Mouse (Mus musculus): ENCODE results near the gene Slf2. TPM values are rescaled to one million over a fixed set of nuclear protein-coding genes. Genes with fewer than 3 reads are reported as not detected.

Slf2 gene
- polyA plus RNA-seq, 1 experiment from 2014 or later = 35.5 TPM

DNA sequence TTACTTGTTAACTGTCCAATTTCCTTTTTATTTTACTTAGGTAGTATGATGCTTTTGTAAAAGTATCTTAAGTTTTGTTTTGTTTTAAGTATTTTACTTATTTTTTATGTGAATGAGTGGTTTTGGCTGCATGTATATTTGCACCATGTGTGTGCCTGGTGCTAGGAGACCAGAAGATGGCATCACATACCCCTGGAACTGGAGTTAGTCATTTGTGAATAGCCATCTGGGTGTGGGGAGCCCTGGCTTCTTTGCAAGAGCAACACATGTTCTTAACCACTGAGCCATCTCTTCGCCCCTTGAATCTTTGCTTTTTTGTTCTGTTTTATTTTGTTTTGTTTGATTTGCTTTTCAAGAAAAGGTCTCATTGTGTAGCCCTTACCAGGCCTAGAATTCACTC lies 2.2 kb downstream of the Slf2 start:
- Histone ChIP-seq H3K4me1 (ENCODE audit: control insufficient read depth, insufficient read depth, low read length) (peaks cover 27% of the 10 kb centered on the region), H3K36me3 (ENCODE audit: control insufficient read depth, insufficient read depth) (peaks cover 20% of the 10 kb centered on the region), H3K4me2 (ENCODE audit: low read depth, low read length) (peak overlapping the region; percentile 21), H3K4me3 (ENCODE audit: low read length) (no peak overlapping the region), H3K27me3 (ENCODE audit: control insufficient read depth, insufficient read depth, low read length) (no peaks in the 10 kb centered on the region), H3K27ac (ENCODE audit: low read length) (no peak overlapping the region), H3K9me3 (replicated peaks; ENCODE audit: control insufficient read depth, low read length) (no peaks in the 10 kb centered on the region), H3K9ac (ENCODE audit: low read length) (no peak overlapping the region)
- 86% methylated on average over 1 of the region's 1 CpGs for WGBS
- ATAC-seq (replicated peaks; ENCODE audit: extremely low read depth, insufficient read depth, low FRiP score) = no peak

DNA sequence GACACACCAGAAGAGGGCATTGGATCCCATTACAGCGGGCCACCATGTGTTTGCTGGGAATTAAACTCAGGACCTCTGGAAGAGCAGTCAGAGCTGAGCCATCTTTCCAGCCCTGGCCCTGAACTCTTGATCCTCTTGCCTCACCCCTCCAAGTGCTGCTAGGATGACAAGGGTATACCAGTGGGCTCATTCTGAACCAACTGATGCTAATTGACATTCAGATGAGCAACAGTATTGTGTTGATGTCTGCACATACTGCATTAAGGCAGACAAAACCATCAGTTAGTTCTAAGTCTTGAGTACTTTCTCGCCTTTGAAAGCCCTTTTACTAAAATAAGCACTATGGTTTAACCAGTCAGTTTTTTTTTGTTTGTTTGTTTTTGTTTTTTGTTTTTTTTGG lies 28.7 kb downstream of the Slf2 start:
- Histone ChIP-seq H3K9ac (ENCODE audit: low read length) (no peak overlapping the region), H3K4me2 (ENCODE audit: low read depth, low read length) (no peak overlapping the region), H3K4me1 (ENCODE audit: control insufficient read depth, insufficient read depth, low read length) (no peaks in the 10 kb centered on the region), H3K27me3 (ENCODE audit: control insufficient read depth, insufficient read depth, low read length) (no peaks in the 10 kb centered on the region), H3K4me3 (ENCODE audit: low read length) (no peak overlapping the region), H3K36me3 (ENCODE audit: control insufficient read depth, insufficient read depth) (peaks cover 65% of the 10 kb centered on the region), H3K9me3 (replicated peaks; ENCODE audit: control insufficient read depth, low read length) (no peaks in the 10 kb centered on the region), H3K27ac (ENCODE audit: low read length) (no peak overlapping the region)
- no peak for ATAC-seq (replicated peaks; ENCODE audit: extremely low read depth, insufficient read depth, low FRiP score)
- 94% methylated on average over 2 of the region's 2 CpGs for WGBS

- Histone ChIP-seq H3K4me2 (ENCODE audit: low read depth, low read length) (no peak overlapping the region), H3K9me3 (replicated peaks; ENCODE audit: control insufficient read depth, low read length) (no peaks in the 10 kb centered on the region), H3K9ac (ENCODE audit: low read length) (no peak overlapping the region), H3K27ac (ENCODE audit: low read length) (no peak overlapping the region), H3K36me3 (ENCODE audit: control insufficient read depth, insufficient read depth) (peaks cover 66% of the 10 kb centered on the region), H3K4me1 (ENCODE audit: control insufficient read depth, insufficient read depth, low read length) (no peaks in the 10 kb centered on the region), H3K27me3 (ENCODE audit: control insufficient read depth, insufficient read depth, low read length) (no peaks in the 10 kb centered on the region), H3K4me3 (ENCODE audit: low read length) (no peak overlapping the region)
- 92% methylated on average over 1 of the region's 1 CpGs for WGBS
- no peak for ATAC-seq (replicated peaks; ENCODE audit: extremely low read depth, insufficient read depth, low FRiP score)
Observed at GRCm38 (mm10) chr19:44965978-44966377, 35.0 kb downstream of the Slf2 start.

GRCm38 (mm10) chr19:44968329-44968728 lies 37.4 kb downstream of the Slf2 start:
- no peak for ATAC-seq (replicated peaks; ENCODE audit: extremely low read depth, insufficient read depth, low FRiP score)
- WGBS = 78% methylated on average over 3 of the region's 3 CpGs
- H3K27me3 ChIP-seq (ENCODE audit: control insufficient read depth, insufficient read depth, low read length) = no peaks in the 10 kb centered on the region
- no peak overlapping the region for H3K27ac ChIP-seq (ENCODE audit: low read length)
- no peak overlapping the region for H3K9ac ChIP-seq (ENCODE audit: low read length)
- H3K4me1 ChIP-seq (ENCODE audit: control insufficient read depth, insufficient read depth, low read length) = no peaks in the 10 kb centered on the region
- no peak overlapping the region for H3K4me3 ChIP-seq (ENCODE audit: low read length)
- peaks cover 72% of the 10 kb centered on the region for H3K36me3 ChIP-seq (ENCODE audit: control insufficient read depth, insufficient read depth)
- H3K9me3 ChIP-seq (replicated peaks; ENCODE audit: control insufficient read depth, low read length) = no peaks in the 10 kb centered on the region
- no peak overlapping the region for H3K4me2 ChIP-seq (ENCODE audit: low read depth, low read length)

DNA sequence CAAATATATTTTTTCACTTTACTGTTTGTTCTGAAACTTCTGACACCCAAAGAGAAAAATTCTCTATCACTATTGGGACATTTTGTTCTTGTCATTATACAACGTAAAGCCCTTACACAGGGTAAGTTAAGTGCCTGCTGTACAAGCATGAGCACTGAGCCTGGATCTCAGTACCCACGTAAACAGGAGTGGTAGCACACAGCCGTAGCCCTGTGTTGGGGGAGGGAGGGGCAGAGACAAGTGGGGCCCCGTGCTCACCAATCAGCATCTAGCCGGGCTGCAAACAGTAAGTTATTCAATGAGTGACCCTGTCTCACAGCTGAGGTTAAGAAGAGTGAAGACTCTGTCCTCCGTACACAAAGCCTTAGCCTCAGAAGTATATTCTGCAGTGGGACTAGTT lies 45.7 kb downstream of the Slf2 start:
- H3K9ac ChIP-seq (ENCODE audit: low read length) = no peak overlapping the region
- WGBS = 85% methylated on average over 6 of the region's 6 CpGs
- no peaks in the 10 kb centered on the region for H3K9me3 ChIP-seq (replicated peaks; ENCODE audit: control insufficient read depth, low read length)
- peaks cover 73% of the 10 kb centered on the region for H3K36me3 ChIP-seq (ENCODE audit: control insufficient read depth, insufficient read depth)
- no peak overlapping the region for H3K4me2 ChIP-seq (ENCODE audit: low read depth, low read length)
- no peaks in the 10 kb centered on the region for H3K27me3 ChIP-seq (ENCODE audit: control insufficient read depth, insufficient read depth, low read length)
- no peak for ATAC-seq (replicated peaks; ENCODE audit: extremely low read depth, insufficient read depth, low FRiP score)
- no peak overlapping the region for H3K4me3 ChIP-seq (ENCODE audit: low read length)
- no peak overlapping the region for H3K27ac ChIP-seq (ENCODE audit: low read length)
- H3K4me1 ChIP-seq (ENCODE audit: control insufficient read depth, insufficient read depth, low read length) = no peaks in the 10 kb centered on the region

DNA sequence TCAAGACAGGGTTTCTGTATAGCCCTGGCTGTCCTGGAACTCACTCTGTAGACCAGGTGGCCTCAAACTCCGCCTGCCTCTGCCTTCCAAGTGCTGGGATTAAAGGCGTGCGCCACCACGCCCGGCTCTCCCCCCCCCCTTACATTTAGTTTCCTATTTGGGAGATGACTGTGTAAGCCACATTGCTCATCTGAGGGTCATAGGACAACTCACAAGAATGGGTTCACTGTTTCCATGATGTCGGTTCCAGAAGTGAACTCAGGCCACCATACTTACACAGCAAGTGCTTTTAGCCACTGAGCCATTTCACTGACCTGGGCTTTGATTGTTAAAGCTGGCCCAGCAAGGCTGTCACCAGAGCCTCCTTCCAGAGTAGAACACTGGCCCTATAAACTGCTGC lies 46.2 kb downstream of the Slf2 start:
- Histone ChIP-seq H3K27ac (ENCODE audit: low read length) (no peak overlapping the region), H3K27me3 (ENCODE audit: control insufficient read depth, insufficient read depth, low read length) (no peaks in the 10 kb centered on the region), H3K4me2 (ENCODE audit: low read depth, low read length) (no peak overlapping the region), H3K36me3 (ENCODE audit: control insufficient read depth, insufficient read depth) (peaks cover 76% of the 10 kb centered on the region), H3K9ac (ENCODE audit: low read length) (no peak overlapping the region), H3K9me3 (replicated peaks; ENCODE audit: control insufficient read depth, low read length) (no peaks in the 10 kb centered on the region), H3K4me1 (ENCODE audit: control insufficient read depth, insufficient read depth, low read length) (no peaks in the 10 kb centered on the region), H3K4me3 (ENCODE audit: low read length) (no peak overlapping the region)
- WGBS = 85% methylated on average over 6 of the region's 6 CpGs
- no peak for ATAC-seq (replicated peaks; ENCODE audit: extremely low read depth, insufficient read depth, low FRiP score)

DNA sequence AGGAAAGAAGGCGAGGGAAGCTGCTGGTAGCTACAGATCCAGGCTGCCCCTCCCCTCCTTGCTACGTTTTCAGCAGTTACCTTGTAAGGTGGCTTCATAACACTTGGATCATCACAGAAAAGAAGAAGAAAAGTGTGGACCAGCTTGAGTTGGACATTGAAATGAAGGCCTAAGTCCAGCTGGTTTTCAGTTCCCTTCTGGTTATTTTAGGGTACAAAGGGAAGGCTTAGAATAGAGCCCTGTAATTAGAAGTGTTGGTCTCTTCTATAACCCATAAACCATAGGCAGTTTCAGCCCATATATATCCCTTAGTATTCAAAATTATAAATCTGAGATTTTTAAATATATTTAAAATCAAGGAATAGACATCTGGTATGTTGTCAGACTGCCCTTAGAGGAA lies 49.8 kb downstream of the Slf2 start:
- no peaks in the 10 kb centered on the region for H3K9me3 ChIP-seq (replicated peaks; ENCODE audit: control insufficient read depth, low read length)
- H3K36me3 ChIP-seq (ENCODE audit: control insufficient read depth, insufficient read depth) = peaks cover 48% of the 10 kb centered on the region
- H3K4me2 ChIP-seq (ENCODE audit: low read depth, low read length) = no peak overlapping the region
- WGBS = 87% methylated on average over 2 of the region's 2 CpGs
- no peaks in the 10 kb centered on the region for H3K27me3 ChIP-seq (ENCODE audit: control insufficient read depth, insufficient read depth, low read length)
- H3K4me1 ChIP-seq (ENCODE audit: control insufficient read depth, insufficient read depth, low read length) = no peaks in the 10 kb centered on the region
- ATAC-seq (replicated peaks; ENCODE audit: extremely low read depth, insufficient read depth, low FRiP score) = no peak
- no peak overlapping the region for H3K9ac ChIP-seq (ENCODE audit: low read length)
- H3K27ac ChIP-seq (ENCODE audit: low read length) = no peak overlapping the region
- no peak overlapping the region for H3K4me3 ChIP-seq (ENCODE audit: low read length)

- Histone ChIP-seq H3K36me3 (ENCODE audit: control insufficient read depth, insufficient read depth) (peaks cover 33% of the 10 kb centered on the region), H3K27me3 (ENCODE audit: control insufficient read depth, insufficient read depth, low read length) (no peaks in the 10 kb centered on the region), H3K9me3 (replicated peaks; ENCODE audit: control insufficient read depth, low read length) (no peaks in the 10 kb centered on the region), H3K4me3 (ENCODE audit: low read length) (no peak overlapping the region), H3K4me2 (ENCODE audit: low read depth, low read length) (no peak overlapping the region), H3K9ac (ENCODE audit: low read length) (no peak overlapping the region), H3K4me1 (ENCODE audit: control insufficient read depth, insufficient read depth, low read length) (no peaks in the 10 kb centered on the region), H3K27ac (ENCODE audit: low read length) (no peak overlapping the region)
- WGBS = 68% methylated on average over 7 of the region's 7 CpGs
- ATAC-seq (replicated peaks; ENCODE audit: extremely low read depth, insufficient read depth, low FRiP score) = no peak
Observed at GRCm38 (mm10) chr19:44982477-44983115, 51.6 kb downstream of the Slf2 start.

GRCm38 (mm10) chr19:44983366-44983765 lies 52.4 kb downstream of the Slf2 start:
- no peak for ATAC-seq (replicated peaks; ENCODE audit: extremely low read depth, insufficient read depth, low FRiP score)
- Histone ChIP-seq H3K4me3 (ENCODE audit: low read length) (no peak overlapping the region), H3K4me2 (ENCODE audit: low read depth, low read length) (no peak overlapping the region), H3K4me1 (ENCODE audit: control insufficient read depth, insufficient read depth, low read length) (peaks cover 2% of the 10 kb centered on the region; the same call in 1 of the 2 replicates), H3K9me3 (replicated peaks; ENCODE audit: control insufficient read depth, low read length) (no peaks in the 10 kb centered on the region), H3K9ac (ENCODE audit: low read length) (no peak overlapping the region), H3K36me3 (ENCODE audit: control insufficient read depth, insufficient read depth) (peaks cover 28% of the 10 kb centered on the region), H3K27me3 (ENCODE audit: control insufficient read depth, insufficient read depth, low read length) (no peaks in the 10 kb centered on the region), H3K27ac (ENCODE audit: low read length) (no peak overlapping the region)
- WGBS = 87% methylated on average over 6 of the region's 6 CpGs
